Mouse (Mus musculus): ENCODE data around the gene Bend5. TPM values are rescaled to one million over a fixed set of nuclear protein-coding genes. Genes with fewer than 3 reads are reported as not detected.

The Bend5 gene
- total and polyA plus RNA-seq, 3 experiments = 15.6 to 21.8 (median 19.3) TPM

DNA sequence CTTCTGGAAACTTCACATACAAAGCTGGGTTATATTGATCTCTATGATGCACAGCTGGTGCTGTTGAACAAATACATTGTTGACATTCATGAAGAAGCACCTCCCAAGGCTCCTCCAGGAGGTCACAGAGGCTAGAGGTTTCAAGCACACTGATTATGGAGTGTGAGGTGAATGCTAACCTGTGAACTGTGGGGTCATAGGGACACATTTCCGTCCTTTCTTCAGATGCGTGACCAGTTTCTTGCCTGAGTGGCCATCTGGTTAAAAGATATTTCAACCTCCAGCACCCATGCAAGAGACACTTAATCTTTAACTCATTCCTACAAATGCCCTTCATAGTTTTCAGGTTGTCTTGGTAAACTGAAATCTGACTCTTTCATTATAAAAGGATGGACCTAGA lies 31.7 kb upstream of the Bend5 start:
- no peaks in the 10 kb centered on the region for H3K27me3 ChIP-seq (replicated peaks)
- dilution Hi-C loops (cut with MboI; ENCODE audit: extremely low pct_ligation_motif_present, extremely low pct_unique_long_range_greater_than_20kb, low sequenced_read_pairs) (no loop called here), in situ Hi-C loops (cut with MboI; ENCODE audit: low pct_ligation_motif_present, low pct_unique_long_range_greater_than_20kb, low sequenced_read_pairs) (no loop called here)
- H3K27ac ChIP-seq (ENCODE audit: insufficient read depth, low read depth) = no peak overlapping the region
- no peak overlapping the region for H3K4me3 ChIP-seq (replicated peaks in 1 of 3; ENCODE audit: low read depth in 2 of 3, low read length in 2 of 3, poor library complexity in 1 of 3)
- no peak for DNase-seq (ENCODE audit: extremely low read depth)
- H3K4me1 ChIP-seq (ENCODE audit: control insufficient read depth in 1 of 2, insufficient read depth in 2 of 2) = no peaks in the 10 kb centered on the region
- no peak overlapping the region for H3K4me2 ChIP-seq (ENCODE audit: insufficient read depth, low read depth, poor library complexity, severe bottlenecking)
- no peaks in the 10 kb centered on the region for H3K9me3 ChIP-seq (replicated peaks; ENCODE audit: low read length)
- no peaks in the 10 kb centered on the region for H3K79me2 ChIP-seq (replicated peaks; ENCODE audit: control insufficient read depth, extremely low read depth, insufficient read depth, poor library complexity, severe bottlenecking)
- H3K9ac ChIP-seq (ENCODE audit: insufficient read depth, low read depth) = no peak overlapping the region
- TF ChIP-seq ELF1 (IDR thresholded peaks at IDR 0.05; ENCODE audit: low read depth, low read length) (no peak), USF2 (conservative IDR thresholded peaks at IDR 0.05; ENCODE audit: low read depth, low read length) (no peak)
- no peaks in the 10 kb centered on the region for H3K36me3 ChIP-seq (replicated peaks in 1 of 2; ENCODE audit: control insufficient read depth in 1 of 2, insufficient read depth in 1 of 2, low read length in 1 of 2)

DNA sequence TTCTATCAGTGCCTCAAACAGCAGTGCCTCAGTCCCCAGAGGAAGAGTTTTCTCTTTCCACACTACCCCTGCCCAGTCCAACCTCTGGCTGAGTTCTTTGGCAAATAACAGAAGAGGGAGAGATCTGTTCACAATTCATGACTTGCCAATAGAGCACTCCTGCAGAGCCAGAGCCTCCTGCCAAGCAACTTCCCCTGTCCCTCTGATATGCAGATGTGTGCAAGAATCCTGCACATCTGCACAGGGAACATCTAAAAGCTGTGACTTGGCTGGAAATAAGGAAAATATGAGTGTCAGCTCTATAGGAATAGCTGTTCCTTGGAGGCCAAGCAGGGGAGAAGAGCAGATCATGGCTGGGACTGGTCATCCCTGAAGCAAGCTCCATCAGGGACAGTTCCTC lies 24.1 kb upstream of the Bend5 start:
- H3K36me3 ChIP-seq (replicated peaks in 1 of 2; ENCODE audit: control insufficient read depth in 1 of 2, insufficient read depth in 1 of 2, low read length in 1 of 2) = no peaks in the 10 kb centered on the region
- no peaks in the 10 kb centered on the region for H3K27me3 ChIP-seq (replicated peaks)
- in situ Hi-C loops (cut with MboI; ENCODE audit: low pct_ligation_motif_present, low pct_unique_long_range_greater_than_20kb, low sequenced_read_pairs) (no loop called here), dilution Hi-C loops (cut with MboI; ENCODE audit: extremely low pct_ligation_motif_present, extremely low pct_unique_long_range_greater_than_20kb, low sequenced_read_pairs) (no loop called here)
- H3K4me1 ChIP-seq (ENCODE audit: control insufficient read depth in 1 of 2, insufficient read depth in 2 of 2) = peaks cover 0 to 4% of the 10 kb centered on the region in 2 experiments; a peak in 2 of 4 replicates
- no peak overlapping the region for H3K9ac ChIP-seq (ENCODE audit: insufficient read depth, low read depth)
- TF ChIP-seq ETS1 (conservative IDR thresholded peaks at IDR 0.05; ENCODE audit: low read depth, low read length) (no peak), JUND (conservative IDR thresholded peaks at IDR 0.05; ENCODE audit: low read depth, low read length) (no peak), TCF12 (IDR thresholded peaks at IDR 0.05; ENCODE audit: low read depth, low read length) (no peak), HCFC1 (IDR thresholded peaks at IDR 0.05; ENCODE audit: low read depth, low read length) (no peak), NELFE (IDR thresholded peaks at IDR 0.05; ENCODE audit: low read depth, low read length) (no peak), GABPA (IDR thresholded peaks at IDR 0.05; ENCODE audit: insufficient replicate concordance, low read depth, low read length) (no peak), MAFK (IDR thresholded peaks at IDR 0.05; ENCODE audit: insufficient replicate concordance, low read length) (no peak), ZC3H11A (IDR thresholded peaks at IDR 0.05; ENCODE audit: low read depth, low read length) (no peak), MEF2A (IDR thresholded peaks at IDR 0.05; ENCODE audit: borderline replicate concordance, low read depth, low read length) (no peak), E2F4 (IDR thresholded peaks at IDR 0.05; ENCODE audit: insufficient replicate concordance, low read depth, low read length) (no peak), RAD21 (IDR thresholded peaks at IDR 0.05; ENCODE audit: low read depth, low read length) (no peak), KAT2A (IDR thresholded peaks at IDR 0.05; ENCODE audit: insufficient replicate concordance, low read length) (no peak), JUN (IDR thresholded peaks at IDR 0.05; ENCODE audit: insufficient read depth, low read depth, low read length) (no peak), POLR2A (IDR thresholded peaks at IDR 0.05; ENCODE audit: low read depth, low read length) (no peak), MXI1 (IDR thresholded peaks at IDR 0.05; ENCODE audit: low read depth, low read length) (no peak), ZMIZ1 (IDR thresholded peaks at IDR 0.05; ENCODE audit: low read depth, low read length) (no peak), ELF1 (IDR thresholded peaks at IDR 0.05; ENCODE audit: low read depth, low read length) (no peak), MAX (IDR thresholded peaks at IDR 0.05; ENCODE audit: low read length) (no peak)
- no peak overlapping the region for H3K27ac ChIP-seq (ENCODE audit: insufficient read depth, low read depth)
- DNase-seq (ENCODE audit: extremely low read depth) = no peak
- H3K79me2 ChIP-seq (replicated peaks; ENCODE audit: control insufficient read depth, extremely low read depth, insufficient read depth, poor library complexity, severe bottlenecking) = no peaks in the 10 kb centered on the region
- no peaks in the 10 kb centered on the region for H3K9me3 ChIP-seq (replicated peaks; ENCODE audit: low read length)
- no peak overlapping the region for H3K4me2 ChIP-seq (ENCODE audit: insufficient read depth, low read depth, poor library complexity, severe bottlenecking)
- H3K4me3 ChIP-seq (replicated peaks in 1 of 3; ENCODE audit: low read depth in 2 of 3, low read length in 2 of 3, poor library complexity in 1 of 3) = no peak overlapping the region

All from CH12.LX (cell line).